Mouse (Mus musculus) liver, embryonic 14.5 days (tissue): ENCODE data around the gene Olfr816. TPM values are rescaled to one million over a fixed set of nuclear protein-coding genes. Genes with fewer than 3 reads are reported as not detected.
"Not testable (repeated sequence)": the region's sequence is repeated elsewhere in the genome, so short reads cannot be mapped to it uniquely, and the experiment has no call there.

Source experiments
- ATAC-seq: fragments of 200-750 bp; cut with Nextera tagmentation; 2 replicates; pipeline ENCODE4 v1.8.0; 2017; ENCODE audit warnings: moderate number of reproducible peaks, mild to moderate bottlenecking, moderate library complexity; ENCODE audit not compliant: insufficient read depth
- DNase-seq, 3 experiments: peaks; one replicate each; pipeline ENCODE4 v3.0.0-alpha.2; 2012 to 2013; ENCODE audit warnings: low read depth in 3 of 3, low spot score in 3 of 3
- H3K27ac ChIP-seq: fragments of 300-500 bp; sonication (generic); 2 replicates; pipeline ENCODE4 v1.5.1; 2014; ENCODE audit warnings: moderate library complexity, mild to moderate bottlenecking, control low read depth, inconsistent platforms
- H3K27me3 ChIP-seq: fragments of 300-500 bp; sonication (generic); 2 replicates; pipeline ENCODE4 v1.6.1; 2014; ENCODE audit warnings: mild to moderate bottlenecking, low read length, moderate library complexity; ENCODE audit not compliant: control insufficient read depth, insufficient read depth
- H3K36me3 ChIP-seq: fragments of 300-500 bp; sonication (generic); replicated peaks from 2 replicates; pipeline ENCODE4 v1.6.1; 2014; ENCODE audit warnings: low read depth; ENCODE audit not compliant: control insufficient read depth, insufficient read depth
- H3K4me1 ChIP-seq, 2 experiments: fragments of 200-500 bp in 1 of 2; fragments of 300-500 bp in 1 of 2; sonication (generic) in 1 of 2; replicated peaks; 2 replicates each; pipeline ENCODE4 v1.6.1; 2012 to 2014; ENCODE audit warnings: antibody characterized with exemption in 1 of 2, inconsistent platforms in 1 of 2, low read length in 1 of 2; ENCODE audit not compliant: control insufficient read depth in 2 of 2, insufficient read depth in 2 of 2
- H3K4me2 ChIP-seq: fragments of 300-500 bp; sonication (generic); 2 replicates; pipeline ENCODE4 v1.6.1; 2014; ENCODE audit warnings: low read depth, mild to moderate bottlenecking, control low read depth, moderate library complexity
- H3K4me3 ChIP-seq, 2 experiments: fragments of 200-500 bp in 1 of 2; fragments of 300-500 bp in 1 of 2; sonication (generic) in 1 of 2; 2 replicates each; pipeline ENCODE4 v1.5.1; 2012 to 2014; ENCODE audit warnings: low read depth in 2 of 2, low read length in 2 of 2, mild to moderate bottlenecking in 2 of 2, control low read depth in 1 of 2, inconsistent platforms in 1 of 2, moderate library complexity in 1 of 2; ENCODE audit not compliant: insufficient read depth in 1 of 2
- H3K9ac ChIP-seq: fragments of 300-500 bp; sonication (generic); replicated peaks from 2 replicates; pipeline ENCODE4 v1.6.1; 2014; ENCODE audit warnings: mild to moderate bottlenecking, control low read depth, moderate library complexity
- H3K9me3 ChIP-seq: fragments of 300-500 bp; sonication (generic); 2 replicates; pipeline ENCODE4 v1.6.1; 2016; ENCODE audit warnings: low read length, mixed read lengths; ENCODE audit not compliant: control insufficient read depth
- CTCF ChIP-seq: IDR thresholded peaks from 2 replicates; pipeline ENCODE4 v1.5.1; 2016; ENCODE audit warnings: antibody characterized with exemption, low read depth, control low read depth
- EP300 ChIP-seq: IDR thresholded peaks from 2 replicates; pipeline ENCODE4 v1.6.1; 2016; ENCODE audit warnings: antibody characterized with exemption, low read depth
- WGBS: fragments of 180-500 bp; shearing (Covaris S2); extraction: QIAGEN DNeasy Blood & Tissue Kit; methylation state at CpG from one replicate; pipeline ENCODE4 v1.1.7; 2014; ENCODE audit not compliant: insufficient replicate concordance; 5-methylcytosine and 5-hydroxymethylcytosine counted together
- polyA plus RNA-seq, 2 experiments: library from polyadenylated mRNA; depleted of rRNA in 1 of 2; stranded (reverse) in 1 of 2; unstranded in 1 of 2; fragments of >200 nt; fragmentation: Nextera tagmentation in 1 of 2; extraction: Ambion mirVana in 1 of 2; gene quantifications; 2 replicates each; pipeline versions ENCODE4 v1.2.1 to v1.2.3; 2012 to 2014

The Olfr816 gene
- polyA plus RNA-seq (2012; rRNA removed) (not detected in 2 replicates), polyA plus RNA-seq (2014; fragmentation: Nextera tagmentation; extraction: Ambion mirVana) (not detected in 2 replicates)

DNA sequence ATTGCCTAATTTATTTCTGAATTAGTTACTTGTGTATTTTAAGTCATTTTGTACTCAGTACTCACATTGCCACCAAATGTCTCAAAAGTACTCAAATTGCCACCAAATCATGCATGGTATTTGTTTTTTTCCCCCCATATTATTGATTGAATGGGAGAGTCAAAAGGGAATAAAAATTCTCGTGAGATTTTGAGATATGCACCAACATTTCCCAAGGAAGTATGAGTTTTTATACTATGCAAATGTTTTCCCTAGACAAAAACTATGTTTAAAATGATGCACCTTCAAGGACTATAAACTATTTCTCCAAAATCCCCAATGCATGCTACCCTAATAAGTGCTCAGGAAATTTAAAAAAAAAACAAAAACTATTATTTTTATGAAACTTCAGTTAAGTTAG lies at the start of gene Olfr816:
TSS of gene Olfr816 (minus strand) at position 101 of the 400 bp plus-strand sequence.
- Histone ChIP-seq H3K9me3 (no peaks in the 10 kb centered on the region), H3K4me3 (no peak within 1 kb of the TSS), H3K36me3 (no peaks in the 10 kb centered on the region), H3K4me1 (no peaks in the 10 kb centered on the region), H3K9ac (no peak within 1 kb of the TSS), H3K27ac (no peak within 1 kb of the TSS), H3K4me2 (no peak within 1 kb of the TSS), H3K27me3 (no peaks in the 10 kb centered on the region)
- DNase-seq: no peak
- WGBS: 36% methylated on average over 1 of the region's 1 CpGs
- no peak for ATAC-seq
- TF ChIP-seq CTCF (no peak), EP300 (no peak)

DNA sequence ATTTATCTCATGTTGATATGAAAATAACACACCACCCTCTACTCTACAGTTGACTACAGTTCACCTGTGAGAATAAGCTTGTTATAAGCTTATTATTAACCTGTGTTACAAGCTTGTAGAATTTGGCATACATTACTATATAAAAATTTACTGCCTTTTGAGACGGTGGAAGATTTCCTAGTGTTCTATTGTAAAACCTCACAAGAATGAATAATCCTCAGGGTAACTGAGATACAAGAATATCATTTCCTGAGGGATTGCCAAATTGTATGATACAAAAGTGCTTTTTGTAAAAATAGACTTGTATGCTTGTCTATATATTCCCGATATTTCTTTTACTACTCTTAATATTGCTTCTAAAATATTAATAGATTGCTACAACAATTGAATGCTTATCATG lies 33.6 kb upstream of the Olfr816 start, which contains the start of gene Olfr818:
TSS of gene Olfr818 (minus strand) at position 101 of the 400 bp plus-strand sequence.
- H3K36me3 ChIP-seq: no peaks in the 10 kb centered on the region
- H3K27me3 ChIP-seq: no peaks in the 10 kb centered on the region
- ATAC-seq: no peak
- no peak within 1 kb of the TSS for H3K4me3 ChIP-seq
- H3K27ac ChIP-seq: no peak within 1 kb of the TSS
- H3K9ac ChIP-seq: no peak within 1 kb of the TSS
- DNase-seq: no peak
- TF ChIP-seq EP300 (no peak), CTCF (no peak)
- H3K4me2 ChIP-seq: no peak within 1 kb of the TSS
- WGBS: 71% methylated on average over 2 of the region's 2 CpGs
- H3K4me1 ChIP-seq: no peaks in the 10 kb centered on the region
- no peaks in the 10 kb centered on the region for H3K9me3 ChIP-seq

GRCm38 (mm10) chr10:129905767-129906166 lies 9.6 kb downstream of the Olfr816 start, which contains the start of gene Olfr815:
Gene Olfr815 (minus strand): TSS chr10:129905867.
- H3K36me3 ChIP-seq, H3K4me3 ChIP-seq, DNase-seq, H3K4me1 ChIP-seq, H3K27me3 ChIP-seq, ATAC-seq, H3K9ac ChIP-seq, H3K27ac ChIP-seq, H3K4me2 ChIP-seq, H3K9me3 ChIP-seq: not testable (repeated sequence)
- no CpG with 5 or more reads among the region's 1 CpGs for WGBS

GRCm38 (mm10) chr10:129885934-129886333 lies 29.5 kb downstream of the Olfr816 start:
- Histone ChIP-seq H3K9me3 (no peaks in the 10 kb centered on the region), H3K4me2 (no peak overlapping the region), H3K27me3 (no peaks in the 10 kb centered on the region), H3K36me3 (no peaks in the 10 kb centered on the region), H3K27ac (no peak overlapping the region), H3K4me1 (no peaks in the 10 kb centered on the region), H3K4me3 (no peak overlapping the region), H3K9ac (no peak overlapping the region)
- ATAC-seq (no peak), DNase-seq (no peak)
- WGBS: 70% methylated on average over 7 of the region's 7 CpGs
- TF ChIP-seq EP300 (no peak), CTCF (no peak)

DNA sequence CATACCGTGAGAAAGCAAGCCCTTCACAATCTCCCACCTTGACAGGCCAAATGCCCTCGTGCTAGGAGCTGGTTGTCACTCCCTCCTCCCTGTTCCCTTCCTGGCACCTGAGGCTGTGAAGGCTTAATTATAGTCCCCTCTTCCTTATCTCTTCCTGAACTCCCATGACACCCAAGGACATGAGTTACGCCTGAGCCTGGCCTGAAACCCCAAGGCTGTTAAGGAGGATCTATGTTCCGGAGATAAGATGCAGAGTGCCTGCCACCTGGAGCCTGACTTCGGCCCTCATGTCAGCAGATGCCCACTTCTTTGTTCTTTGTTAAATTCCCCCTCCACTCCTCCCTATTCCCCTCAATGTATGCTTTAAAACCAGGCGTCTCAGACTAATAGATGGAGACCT lies 29.9 kb downstream of the Olfr816 start:
- H3K9ac ChIP-seq, H3K9me3 ChIP-seq, H3K4me1 ChIP-seq, H3K4me3 ChIP-seq, H3K27ac ChIP-seq, DNase-seq, H3K4me2 ChIP-seq, H3K36me3 ChIP-seq, H3K27me3 ChIP-seq, ATAC-seq: not testable (repeated sequence)
- 51% methylated on average over 6 of the region's 6 CpGs for WGBS

- H3K36me3 ChIP-seq, H3K4me3 ChIP-seq, H3K4me2 ChIP-seq, H3K9ac ChIP-seq, H3K27ac ChIP-seq, H3K27me3 ChIP-seq, ATAC-seq, DNase-seq, H3K9me3 ChIP-seq, H3K4me1 ChIP-seq: not testable (repeated sequence)
- WGBS: no CpG with 5 or more reads among the region's 1 CpGs
Measured at GRCm38 (mm10) chr10:129879751-129880150, 35.6 kb downstream of the Olfr816 start, which contains the start of gene Olfr814. Gene Olfr814 (minus strand): TSS chr10:129879851.

Other genes with a start within 250 kb of the Olfr816 start
- not detected in 2 replicates for gene Olfr801, start 241.7 kb downstream of the Olfr816 start, polyA plus RNA-seq (2012; rRNA removed)
- gene Olfr801, start 241.7 kb downstream of the Olfr816 start, polyA plus RNA-seq (2014; fragmentation: Nextera tagmentation; extraction: Ambion mirVana): not detected in 2 replicates
- not detected in 2 replicates for gene Olfr802, start 227.4 kb downstream of the Olfr816 start, polyA plus RNA-seq (2012; rRNA removed)
- not detected in 2 replicates for gene Olfr802, start 227.4 kb downstream of the Olfr816 start, polyA plus RNA-seq (2014; fragmentation: Nextera tagmentation; extraction: Ambion mirVana)
- not detected in 2 replicates for gene Olfr803, start 221.3 kb downstream of the Olfr816 start, polyA plus RNA-seq (2012; rRNA removed)
- gene Olfr803, start 221.3 kb downstream of the Olfr816 start, polyA plus RNA-seq (2014; fragmentation: Nextera tagmentation; extraction: Ambion mirVana): not detected in 2 replicates
- gene Olfr804, start 212.4 kb downstream of the Olfr816 start, polyA plus RNA-seq (2012; rRNA removed): not detected in 2 replicates
- not detected in 2 replicates for gene Olfr804, start 212.4 kb downstream of the Olfr816 start, polyA plus RNA-seq (2014; fragmentation: Nextera tagmentation; extraction: Ambion mirVana)
- gene Olfr805, start 186.2 kb downstream of the Olfr816 start, polyA plus RNA-seq (2012; rRNA removed): not detected in 2 replicates
- not detected in 2 replicates for gene Olfr805, start 186.2 kb downstream of the Olfr816 start, polyA plus RNA-seq (2014; fragmentation: Nextera tagmentation; extraction: Ambion mirVana)
- gene Olfr806, start 173.7 kb downstream of the Olfr816 start, polyA plus RNA-seq (2012; rRNA removed): not detected in 2 replicates
- not detected in 2 replicates for gene Olfr806, start 173.7 kb downstream of the Olfr816 start, polyA plus RNA-seq (2014; fragmentation: Nextera tagmentation; extraction: Ambion mirVana)
- gene Olfr807, start 157.8 kb downstream of the Olfr816 start, polyA plus RNA-seq (2012; rRNA removed): not detected in 2 replicates
- gene Olfr807, start 157.8 kb downstream of the Olfr816 start, polyA plus RNA-seq (2014; fragmentation: Nextera tagmentation; extraction: Ambion mirVana): not detected in 2 replicates
- not detected in 2 replicates for gene Olfr808, start 150.1 kb downstream of the Olfr816 start, polyA plus RNA-seq (2012; rRNA removed)
- gene Olfr808, start 150.1 kb downstream of the Olfr816 start, polyA plus RNA-seq (2014; fragmentation: Nextera tagmentation; extraction: Ambion mirVana): not detected in 2 replicates
- gene Olfr809, start 141.0 kb downstream of the Olfr816 start, polyA plus RNA-seq (2012; rRNA removed): not detected in 2 replicates
- gene Olfr809, start 141.0 kb downstream of the Olfr816 start, polyA plus RNA-seq (2014; fragmentation: Nextera tagmentation; extraction: Ambion mirVana): not detected in 2 replicates
- not detected in 2 replicates for gene Olfr810, start 120.7 kb downstream of the Olfr816 start, polyA plus RNA-seq (2012; rRNA removed)
- not detected in 2 replicates for gene Olfr810, start 120.7 kb downstream of the Olfr816 start, polyA plus RNA-seq (2014; fragmentation: Nextera tagmentation; extraction: Ambion mirVana)
- gene Olfr811, start 111.2 kb downstream of the Olfr816 start, polyA plus RNA-seq (2012; rRNA removed): not detected in 2 replicates
- gene Olfr811, start 111.2 kb downstream of the Olfr816 start, polyA plus RNA-seq (2014; fragmentation: Nextera tagmentation; extraction: Ambion mirVana): not detected in 2 replicates
- gene Olfr812, start 69.5 kb downstream of the Olfr816 start, polyA plus RNA-seq (2012; rRNA removed): not detected in 2 replicates
- gene Olfr812, start 69.5 kb downstream of the Olfr816 start, polyA plus RNA-seq (2014; fragmentation: Nextera tagmentation; extraction: Ambion mirVana): not detected in 2 replicates
- gene Olfr813, start 60.2 kb downstream of the Olfr816 start, polyA plus RNA-seq (2012; rRNA removed): not detected in 2 replicates
- gene Olfr813, start 60.2 kb downstream of the Olfr816 start, polyA plus RNA-seq (2014; fragmentation: Nextera tagmentation; extraction: Ambion mirVana): not detected in 2 replicates
- gene Olfr814, start 35.7 kb downstream of the Olfr816 start, polyA plus RNA-seq (2012; rRNA removed): not detected in 2 replicates
- gene Olfr814, start 35.7 kb downstream of the Olfr816 start, polyA plus RNA-seq (2014; fragmentation: Nextera tagmentation; extraction: Ambion mirVana): not detected in 2 replicates
- not detected in 2 replicates for gene Olfr815, start 9.7 kb downstream of the Olfr816 start, polyA plus RNA-seq (2012; rRNA removed)
- gene Olfr815, start 9.7 kb downstream of the Olfr816 start, polyA plus RNA-seq (2014; fragmentation: Nextera tagmentation; extraction: Ambion mirVana): not detected in 2 replicates
- gene Olfr818, start 33.5 kb upstream of the Olfr816 start, polyA plus RNA-seq (2012; rRNA removed): not detected in 2 replicates
- not detected in 2 replicates for gene Olfr818, start 33.5 kb upstream of the Olfr816 start, polyA plus RNA-seq (2014; fragmentation: Nextera tagmentation; extraction: Ambion mirVana)
- not detected in 2 replicates for gene Olfr819, start 51.7 kb upstream of the Olfr816 start, polyA plus RNA-seq (2012; rRNA removed)
- gene Olfr819, start 51.7 kb upstream of the Olfr816 start, polyA plus RNA-seq (2014; fragmentation: Nextera tagmentation; extraction: Ambion mirVana): not detected in 2 replicates
- gene Olfr247, start 60.5 kb upstream of the Olfr816 start, polyA plus RNA-seq (2012; rRNA removed): not detected in 2 replicates
- gene Olfr247, start 60.5 kb upstream of the Olfr816 start, polyA plus RNA-seq (2014; fragmentation: Nextera tagmentation; extraction: Ambion mirVana): not detected in 2 replicates
- gene Gm10310, start 69.5 kb upstream of the Olfr816 start, polyA plus RNA-seq (2012; rRNA removed): not detected in 2 replicates
- not detected in 2 replicates for gene Gm10310, start 69.5 kb upstream of the Olfr816 start, polyA plus RNA-seq (2014; fragmentation: Nextera tagmentation; extraction: Ambion mirVana)
- gene Olfr820, start 97.0 kb upstream of the Olfr816 start, polyA plus RNA-seq (2012; rRNA removed): not detected in 2 replicates
- gene Olfr820, start 97.0 kb upstream of the Olfr816 start, polyA plus RNA-seq (2014; fragmentation: Nextera tagmentation; extraction: Ambion mirVana): not detected in 2 replicates
- gene Olfr821, start 114.8 kb upstream of the Olfr816 start, polyA plus RNA-seq (2012; rRNA removed): not detected in 2 replicates
- gene Olfr821, start 114.8 kb upstream of the Olfr816 start, polyA plus RNA-seq (2014; fragmentation: Nextera tagmentation; extraction: Ambion mirVana): not detected in 2 replicates
- gene Olfr822, start 155.6 kb upstream of the Olfr816 start, polyA plus RNA-seq (2012; rRNA removed): not detected in 2 replicates
- not detected in 2 replicates for gene Olfr822, start 155.6 kb upstream of the Olfr816 start, polyA plus RNA-seq (2014; fragmentation: Nextera tagmentation; extraction: Ambion mirVana)
- gene Olfr823, start 199.8 kb upstream of the Olfr816 start, polyA plus RNA-seq (2012; rRNA removed): not detected in 2 replicates
- gene Olfr823, start 199.8 kb upstream of the Olfr816 start, polyA plus RNA-seq (2014; fragmentation: Nextera tagmentation; extraction: Ambion mirVana): not detected in 2 replicates
- gene Olfr824, start 214.4 kb upstream of the Olfr816 start, polyA plus RNA-seq (2012; rRNA removed): not detected in 2 replicates
- not detected in 2 replicates for gene Olfr824, start 214.4 kb upstream of the Olfr816 start, polyA plus RNA-seq (2014; fragmentation: Nextera tagmentation; extraction: Ambion mirVana)